Mouse (Mus musculus): ENCODE results near the gene Immp2l. TPM values are rescaled to one million over a fixed set of nuclear protein-coding genes. Genes with fewer than 3 reads are reported as not detected.
A peak's percentile ranks its signal among the peaks of the same experiment; 100 is the strongest.

Gene Immp2l
- polyA plus RNA-seq, 1 experiment from 2014 or later = 8.0 TPM

DNA sequence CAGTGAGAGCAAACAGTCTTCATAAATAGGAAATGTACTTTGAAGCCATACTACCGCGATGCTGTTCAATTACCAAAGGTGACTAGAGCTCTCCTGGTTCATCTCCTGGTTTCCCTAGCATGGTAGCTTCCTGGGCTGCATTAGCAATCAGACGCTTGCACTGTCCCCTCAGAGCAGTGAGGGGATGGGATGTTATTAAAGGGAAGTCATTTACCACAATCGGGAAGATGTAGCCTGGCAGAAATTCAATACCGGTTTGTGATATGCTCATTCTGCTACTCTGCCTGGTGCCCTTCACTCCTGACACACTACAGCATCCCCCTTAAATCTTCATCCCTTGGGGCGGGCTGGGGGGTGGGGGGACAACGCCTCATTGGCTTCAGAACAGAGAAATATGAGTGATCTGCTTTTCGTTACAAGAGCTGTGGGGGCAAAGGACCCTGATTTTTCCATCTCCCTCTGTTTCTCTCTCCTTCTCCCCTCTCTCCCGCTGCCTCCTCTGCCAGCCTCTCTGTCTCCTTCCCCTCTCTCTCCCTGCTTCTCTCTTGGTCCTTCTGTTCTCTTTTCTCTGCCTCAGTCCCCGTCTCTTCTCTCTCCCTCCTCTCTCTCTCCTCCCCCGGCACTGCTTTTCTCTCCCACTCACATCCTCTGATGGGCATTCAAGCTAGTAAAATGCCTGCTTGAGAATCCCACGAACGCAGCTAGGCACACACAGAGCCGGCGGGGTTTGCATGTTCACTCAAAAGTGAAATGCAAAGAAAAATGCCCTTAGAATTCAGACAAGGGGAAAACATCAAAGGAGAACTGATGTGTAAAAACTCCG is 461.0 kb downstream of the Immp2l start:
- Histone ChIP-seq H3K4me3 (replicated peaks) (peak overlapping the region; percentile 50), H3K27me3 (no peaks in the 10 kb centered on the region), H3K4me2 (peak overlapping the region; percentile 64), H3K9ac (peak overlapping the region; percentile 76), H3K36me3 (replicated peaks) (no peaks in the 10 kb centered on the region), H3K4me1 (peaks cover 24% of the 10 kb centered on the region), H3K9me3 (no peaks in the 10 kb centered on the region), H3K27ac (peak overlapping the region; percentile 85)
- 21% methylated on average over 16 of the region's 16 CpGs for WGBS
- peak; percentile 52 for ATAC-seq (ENCODE audit: low FRiP score)

DNA sequence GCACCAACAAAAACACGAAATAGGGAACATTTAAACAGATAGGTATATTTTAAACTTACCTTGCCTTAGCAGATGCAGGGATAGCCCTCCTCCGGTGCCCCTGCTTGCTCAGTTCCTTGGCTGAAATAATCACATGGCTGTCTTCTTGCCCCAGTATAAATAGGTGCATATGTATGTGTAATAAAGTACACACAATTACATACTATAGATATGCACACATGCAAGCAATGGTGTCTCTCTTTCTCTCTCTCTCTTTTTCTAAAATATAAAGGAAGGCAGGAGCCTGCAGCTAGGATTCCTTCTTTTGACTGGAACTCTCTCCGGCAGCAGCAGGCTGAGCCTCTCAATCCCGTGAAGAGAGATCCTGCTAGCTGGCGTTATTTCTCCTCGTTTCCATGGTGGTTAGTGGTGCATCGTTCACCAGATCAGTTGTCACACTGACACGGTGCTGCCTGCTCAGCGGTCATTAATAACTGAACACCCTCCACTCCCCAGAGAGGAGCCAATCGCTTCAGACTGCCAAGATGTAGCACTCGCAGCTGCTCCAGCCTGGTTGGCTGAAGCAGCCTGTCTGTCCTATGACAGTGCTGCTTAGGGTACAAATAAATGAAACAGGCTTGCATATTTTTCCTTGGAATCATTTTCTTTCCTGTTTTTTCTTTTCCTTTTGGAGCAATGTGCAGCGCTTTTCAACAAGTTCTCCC is 461.8 kb downstream of the Immp2l start:
- Histone ChIP-seq H3K27ac (peak overlapping the region; percentile 85), H3K4me3 (replicated peaks) (peak overlapping the region; percentile 50), H3K4me1 (peaks cover 24% of the 10 kb centered on the region), H3K4me2 (peak overlapping the region; percentile 64), H3K36me3 (replicated peaks) (no peaks in the 10 kb centered on the region), H3K9ac (peak overlapping the region; percentile 76), H3K9me3 (no peaks in the 10 kb centered on the region), H3K27me3 (no peaks in the 10 kb centered on the region)
- ATAC-seq (ENCODE audit: low FRiP score) = peak; percentile 92
- WGBS = 13% methylated on average over 12 of the region's 12 CpGs

DNA sequence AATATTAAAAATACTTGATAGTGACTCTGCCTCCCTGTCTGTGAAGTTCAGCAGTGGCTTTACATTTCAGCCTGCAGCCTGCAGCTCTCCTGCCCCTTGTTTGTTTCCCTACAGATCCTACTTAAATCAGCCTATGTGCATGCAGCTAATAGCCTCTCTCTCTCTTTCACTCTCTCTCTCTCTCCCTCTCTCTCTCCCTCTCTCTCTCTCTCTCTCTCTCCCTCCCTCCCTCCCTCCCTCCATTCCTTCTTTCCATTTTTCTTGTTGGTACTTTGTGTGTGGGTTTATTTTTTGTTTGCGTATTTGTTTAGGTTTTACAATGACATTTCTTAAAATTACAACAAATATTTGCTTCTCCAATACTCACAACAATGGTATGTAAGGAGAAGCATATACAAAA is 462.4 kb downstream of the Immp2l start, which contains the start of gene Lrrn3:
Gene Lrrn3 (minus strand): TSS at position 101 of the 400 bp plus-strand sequence.
- WGBS = 100% methylated on average over 1 of the region's 1 CpGs
- Histone ChIP-seq H3K4me1 (peaks cover 24% of the 10 kb centered on the region), H3K9me3 (no peaks in the 10 kb centered on the region), H3K4me3 (replicated peaks) (peak within 1 kb of the TSS; percentile 50), H3K36me3 (replicated peaks) (no peaks in the 10 kb centered on the region), H3K9ac (peak within 1 kb of the TSS; percentile 76), H3K27me3 (no peaks in the 10 kb centered on the region), H3K27ac (peak within 1 kb of the TSS; percentile 85), H3K4me2 (peak within 1 kb of the TSS; percentile 64)
- no peak for ATAC-seq (ENCODE audit: low FRiP score)

DNA sequence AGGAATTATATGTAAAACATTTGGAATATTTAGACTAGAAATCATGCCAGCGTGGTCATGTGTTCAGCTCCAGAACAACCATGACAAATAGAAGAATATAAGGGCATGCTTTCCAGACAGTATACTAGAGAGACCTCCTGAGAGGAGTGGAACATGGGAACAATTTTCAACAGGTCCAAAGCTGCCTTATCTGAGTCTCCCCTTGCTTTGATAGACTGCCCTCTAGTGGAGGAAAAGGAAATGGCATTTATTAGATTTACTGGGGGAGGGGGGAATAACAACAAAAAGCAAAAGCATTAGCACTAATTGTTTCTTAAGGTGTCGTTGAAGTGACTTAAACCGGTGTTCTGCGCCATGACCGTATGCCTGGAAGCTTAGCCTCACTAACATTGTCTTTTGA is 463.1 kb downstream of the Immp2l start:
- Histone ChIP-seq H3K4me1 (peaks cover 24% of the 10 kb centered on the region), H3K9me3 (no peaks in the 10 kb centered on the region), H3K36me3 (replicated peaks) (no peaks in the 10 kb centered on the region), H3K27me3 (no peaks in the 10 kb centered on the region), H3K4me2 (no peak overlapping the region), H3K4me3 (replicated peaks) (no peak overlapping the region), H3K9ac (no peak overlapping the region), H3K27ac (no peak overlapping the region)
- 23% methylated on average over 5 of the region's 5 CpGs for WGBS
- 0 out of 2 replicates have a peak, but pooled peaks have one; percentile 27 for ATAC-seq (ENCODE audit: low FRiP score)

DNA sequence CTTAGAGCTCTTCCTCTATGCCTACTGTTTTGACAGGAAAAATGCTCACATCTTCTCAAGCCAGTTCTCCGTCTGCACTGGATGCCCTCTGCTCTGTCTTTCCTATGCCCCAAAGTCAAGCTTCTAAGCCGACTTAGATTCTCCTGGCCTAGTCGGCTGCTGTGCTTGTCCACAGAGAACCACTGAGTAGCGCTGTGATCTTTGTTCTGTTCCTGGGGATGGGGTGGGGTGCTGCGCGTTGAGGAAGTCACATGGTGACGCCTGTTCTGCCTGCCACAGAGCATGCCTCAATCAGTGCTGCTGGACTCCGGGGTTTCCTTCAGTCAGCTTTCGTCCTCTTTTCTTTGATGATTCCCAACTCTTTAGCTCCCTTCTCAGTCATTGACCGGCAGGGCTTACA is 470.7 kb downstream of the Immp2l start:
- Histone ChIP-seq H3K27ac (no peak overlapping the region), H3K9ac (no peak overlapping the region), H3K9me3 (no peaks in the 10 kb centered on the region), H3K36me3 (replicated peaks) (no peaks in the 10 kb centered on the region), H3K4me1 (peaks cover 7% of the 10 kb centered on the region), H3K4me2 (no peak overlapping the region), H3K4me3 (replicated peaks) (no peak overlapping the region), H3K27me3 (no peaks in the 10 kb centered on the region)
- ATAC-seq (ENCODE audit: low FRiP score) = no peak; the same call in 1 of the 2 replicates
- WGBS = 29% methylated on average over 10 of the region's 10 CpGs

DNA sequence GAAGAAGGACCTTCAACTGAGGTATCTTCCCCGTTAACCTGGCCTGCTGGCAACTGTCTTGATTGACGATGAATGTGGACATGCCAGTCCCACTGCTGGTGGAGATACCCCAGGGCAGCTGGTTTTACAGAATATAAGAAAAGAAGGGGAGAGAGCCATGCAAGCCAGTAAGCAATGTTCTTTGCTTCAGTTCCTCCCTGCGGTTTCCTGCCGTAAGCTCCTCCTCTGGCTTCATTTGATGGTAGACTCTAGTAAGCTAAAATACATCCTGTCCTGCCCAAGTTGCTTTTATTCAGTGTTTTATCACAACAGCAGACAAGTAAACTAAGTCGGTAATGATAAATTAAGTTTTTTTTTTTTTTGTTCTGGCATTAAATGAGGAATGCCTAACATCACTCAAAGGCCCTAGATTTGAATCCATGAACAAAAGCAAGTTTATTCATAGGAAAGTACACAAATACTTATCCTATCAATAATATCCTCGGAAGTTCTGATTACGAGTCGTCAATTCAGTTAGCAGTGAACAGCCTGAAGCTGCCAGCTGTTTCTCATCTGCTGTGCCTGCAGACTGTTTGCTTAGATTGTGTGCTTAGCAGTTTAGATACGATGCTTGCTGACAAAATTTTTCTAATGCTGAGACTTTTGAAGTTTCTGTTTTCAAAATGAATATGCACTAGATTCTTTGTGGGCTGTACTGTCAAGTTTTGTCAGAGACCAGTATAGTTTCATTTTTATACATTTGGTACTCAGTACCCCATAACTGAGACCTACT is 476.3 kb downstream of the Immp2l start:
- Histone ChIP-seq H3K9me3 (no peaks in the 10 kb centered on the region), H3K4me2 (no peak overlapping the region), H3K36me3 (replicated peaks) (no peaks in the 10 kb centered on the region), H3K27ac (no peak overlapping the region), H3K9ac (no peak overlapping the region), H3K27me3 (no peaks in the 10 kb centered on the region), H3K4me1 (no peaks in the 10 kb centered on the region), H3K4me3 (replicated peaks) (no peak overlapping the region)
- WGBS = 83% methylated on average over 9 of the region's 9 CpGs
- no peak for ATAC-seq (ENCODE audit: low FRiP score)

DNA sequence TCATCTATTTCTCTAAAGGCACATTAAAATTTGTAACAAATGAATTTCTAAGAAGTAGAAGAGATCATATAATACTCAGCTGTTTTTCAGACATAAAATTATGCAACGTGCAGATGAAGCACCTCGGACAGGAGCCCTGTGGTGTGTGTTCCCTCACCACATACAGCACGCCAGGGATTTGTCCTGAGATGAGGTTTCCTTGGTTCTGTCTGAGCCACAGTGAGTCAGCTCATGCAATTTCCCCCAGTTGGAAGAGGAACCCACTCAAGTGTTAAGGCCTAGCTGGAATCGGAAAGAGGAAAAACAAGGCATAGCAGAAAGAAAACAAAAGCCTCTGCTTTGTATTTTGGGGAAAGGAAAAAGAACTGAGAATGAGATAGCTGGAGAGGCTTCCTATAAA is 484.7 kb downstream of the Immp2l start:
- H3K36me3 ChIP-seq (replicated peaks) = no peaks in the 10 kb centered on the region

DNA sequence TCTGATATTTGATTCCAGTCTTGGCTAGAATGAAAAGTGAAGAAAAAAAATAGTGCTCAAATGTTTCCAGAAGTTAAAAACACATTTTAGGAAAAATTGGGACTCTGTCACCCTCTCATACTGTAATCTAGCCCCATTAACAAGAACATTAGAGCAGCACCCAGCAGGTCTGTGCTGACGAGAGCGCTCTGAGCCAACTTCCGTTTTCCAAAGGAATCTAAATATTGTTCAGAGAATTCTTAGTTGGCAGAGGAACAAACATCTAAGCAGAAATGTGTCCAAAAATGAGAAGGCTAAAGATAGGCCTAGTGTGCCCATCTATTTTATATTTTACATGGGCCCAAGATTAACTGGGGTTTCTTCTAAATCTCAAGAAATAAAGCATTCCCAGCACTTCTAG is 486.7 kb downstream of the Immp2l start:
- ATAC-seq (ENCODE audit: low FRiP score) = no peak
- H3K9ac ChIP-seq = no peak overlapping the region
- no peaks in the 10 kb centered on the region for H3K27me3 ChIP-seq
- no peak overlapping the region for H3K4me3 ChIP-seq (replicated peaks)
- no peaks in the 10 kb centered on the region for H3K9me3 ChIP-seq
- H3K36me3 ChIP-seq (replicated peaks) = no peaks in the 10 kb centered on the region
- H3K27ac ChIP-seq = no peak overlapping the region
- no peaks in the 10 kb centered on the region for H3K4me1 ChIP-seq
- H3K4me2 ChIP-seq = no peak overlapping the region
- WGBS = 93% methylated on average over 3 of the region's 3 CpGs

More for the DNA sequence above, 484.7 kb downstream of the Immp2l start:
- no peak overlapping the region for H3K27ac ChIP-seq
- no peaks in the 10 kb centered on the region for H3K4me1 ChIP-seq
- no peak for ATAC-seq (ENCODE audit: low FRiP score)
- no peaks in the 10 kb centered on the region for H3K27me3 ChIP-seq
- WGBS = 85% methylated on average over 4 of the region's 4 CpGs
- no peak overlapping the region for H3K4me2 ChIP-seq
- H3K9ac ChIP-seq = no peak overlapping the region
- no peak overlapping the region for H3K4me3 ChIP-seq (replicated peaks)
- no peaks in the 10 kb centered on the region for H3K9me3 ChIP-seq

DNA sequence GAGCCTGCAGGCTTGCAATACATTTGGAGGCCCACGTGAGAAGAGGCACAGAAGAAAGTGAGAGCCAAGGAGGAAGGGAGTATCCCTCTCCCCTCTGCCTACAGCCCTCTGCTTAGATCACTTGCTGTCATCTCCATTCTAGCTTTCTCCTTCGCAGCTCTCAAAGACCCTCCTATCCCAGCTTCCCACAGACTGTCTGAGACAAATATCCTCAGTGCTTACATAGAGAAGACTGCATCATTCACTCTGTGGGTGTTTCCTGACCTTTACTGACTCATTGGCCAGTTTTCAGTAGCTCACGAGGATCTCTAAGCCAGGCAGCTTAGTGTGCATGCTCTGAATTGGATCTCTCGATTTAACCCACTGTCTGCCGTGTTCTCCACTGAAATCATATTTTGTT is 495.0 kb downstream of the Immp2l start:
- Histone ChIP-seq H3K27me3 (no peaks in the 10 kb centered on the region), H3K4me3 (replicated peaks) (no peak overlapping the region), H3K27ac (no peak overlapping the region), H3K9me3 (no peaks in the 10 kb centered on the region), H3K4me2 (no peak overlapping the region), H3K9ac (no peak overlapping the region), H3K36me3 (replicated peaks) (no peaks in the 10 kb centered on the region), H3K4me1 (no peaks in the 10 kb centered on the region)
- no peak for ATAC-seq (ENCODE audit: low FRiP score)
- 62% methylated on average over 5 of the region's 5 CpGs for WGBS

DNA sequence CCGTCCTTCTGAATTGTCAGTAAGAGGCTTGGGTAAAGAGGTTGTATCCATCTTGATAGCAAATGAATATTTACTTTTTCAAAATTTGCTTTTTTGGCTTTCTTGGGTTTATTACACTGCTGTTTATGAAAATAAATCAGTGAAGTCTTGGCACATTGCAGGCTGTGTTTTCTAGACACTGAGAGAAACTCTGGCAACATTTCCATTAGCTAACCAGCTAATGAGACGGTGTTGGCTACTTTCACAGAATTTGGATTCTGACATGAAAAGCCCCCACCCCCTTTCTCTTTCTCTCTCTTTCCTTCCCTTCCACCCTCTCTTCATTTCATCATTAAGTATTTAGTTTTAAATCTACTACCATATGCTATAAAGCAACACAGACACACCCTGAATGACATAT is 496.4 kb downstream of the Immp2l start:
- Histone ChIP-seq H3K4me2 (no peak overlapping the region), H3K4me3 (replicated peaks) (no peak overlapping the region), H3K27me3 (no peaks in the 10 kb centered on the region), H3K36me3 (replicated peaks) (no peaks in the 10 kb centered on the region), H3K27ac (no peak overlapping the region), H3K9ac (no peak overlapping the region), H3K4me1 (no peaks in the 10 kb centered on the region), H3K9me3 (no peaks in the 10 kb centered on the region)
- ATAC-seq (ENCODE audit: low FRiP score) = no peak
- WGBS = 82% methylated on average over 2 of the region's 2 CpGs

DNA sequence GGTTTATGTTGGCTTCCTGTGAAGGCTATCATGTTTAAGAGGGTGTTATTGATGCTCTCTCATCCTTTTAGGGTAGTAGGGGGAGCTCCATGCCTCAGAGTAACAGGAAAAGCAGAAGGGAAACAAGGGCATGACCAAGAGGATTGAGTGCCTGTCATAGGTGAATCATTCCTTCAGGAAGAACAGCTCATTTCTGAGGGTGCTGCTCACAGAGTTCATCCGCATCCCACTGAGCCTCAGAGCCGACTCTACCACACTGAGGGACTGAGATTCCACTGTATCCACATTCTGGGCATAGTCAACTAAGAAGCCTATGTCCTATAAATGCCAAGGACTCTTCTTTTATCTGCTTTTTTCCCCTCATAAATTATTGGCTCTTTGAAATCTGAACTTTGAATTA is 497.8 kb downstream of the Immp2l start:
- H3K9ac ChIP-seq = no peak overlapping the region
- no peaks in the 10 kb centered on the region for H3K36me3 ChIP-seq (replicated peaks)
- peaks cover 2% of the 10 kb centered on the region; the same call in 1 of the 2 replicates for H3K4me1 ChIP-seq
- H3K4me2 ChIP-seq = no peak overlapping the region
- no peaks in the 10 kb centered on the region for H3K27me3 ChIP-seq
- no peak for ATAC-seq (ENCODE audit: low FRiP score)
- no peak overlapping the region for H3K4me3 ChIP-seq (replicated peaks)
- no peak overlapping the region for H3K27ac ChIP-seq
- WGBS = 91% methylated on average over 2 of the region's 2 CpGs
- no peaks in the 10 kb centered on the region for H3K9me3 ChIP-seq

DNA sequence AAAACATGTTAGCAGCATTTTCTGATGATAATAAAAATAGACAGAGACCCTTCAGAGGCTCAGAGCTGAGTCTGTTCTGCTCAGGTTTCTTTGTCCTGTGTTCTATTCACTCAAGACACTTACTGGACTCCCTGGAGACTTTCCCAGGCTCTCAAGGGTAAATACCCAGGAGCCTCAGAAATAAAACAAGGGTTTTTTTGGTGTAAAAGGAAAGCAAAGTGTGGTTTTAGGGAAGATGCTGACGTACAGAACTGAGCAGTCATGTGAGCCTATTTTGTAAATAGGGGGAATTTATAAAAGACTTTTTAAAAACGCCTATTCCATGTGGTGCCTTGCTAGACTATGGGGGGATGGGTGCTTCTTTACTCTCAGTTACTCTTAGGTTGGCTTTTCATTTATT is 502.8 kb downstream of the Immp2l start:
- H3K9ac ChIP-seq = no peak overlapping the region
- no peak overlapping the region for H3K27ac ChIP-seq
- no peaks in the 10 kb centered on the region for H3K9me3 ChIP-seq
- H3K4me1 ChIP-seq = peaks cover 5% of the 10 kb centered on the region; the same call in 1 of the 2 replicates
- no peak for ATAC-seq (ENCODE audit: low FRiP score)
- H3K27me3 ChIP-seq = no peaks in the 10 kb centered on the region
- H3K4me2 ChIP-seq = no peak overlapping the region
- no peaks in the 10 kb centered on the region for H3K36me3 ChIP-seq (replicated peaks)
- 24% methylated on average over 2 of the region's 2 CpGs for WGBS
- H3K4me3 ChIP-seq (replicated peaks) = no peak overlapping the region

Measured in forebrain, embryonic 12.5 days (tissue).